Mouse (Mus musculus): ENCODE results near the gene Lrig2. TPM values are rescaled to one million over a fixed set of nuclear protein-coding genes. Genes with fewer than 3 reads are reported as not detected.

The Lrig2 gene
- 6.9 and 8.1 TPM in 2 replicates for polyA plus RNA-seq (2021; fragmentation: Nextera tagmentation)
- long read RNA-seq, experiment 1, partial matches to known transcripts: 1 of 17 reads
- long read RNA-seq, experiment 1, other reads (novel, unspliced or antisense): 12 of 17 reads
- long read RNA-seq, experiment 2, full-length matches to known transcripts: 9 of 39 reads
- long read RNA-seq, experiment 2, partial matches to known transcripts: 4 of 39 reads
- long read RNA-seq, experiment 2, other reads (novel, unspliced or antisense): 26 of 39 reads

GRCm38 (mm10) chr3:104511538-104512423, at the start of gene Lrig2:
TSS of gene Lrig2 (minus strand) at chr3:104511918.

Other genes starting within 250 kb of the Lrig2 start
- gene Slc16a1, start 126.8 kb upstream of the Lrig2 start, polyA plus RNA-seq (2021; fragmentation: Nextera tagmentation): 8.1 and 9.1 TPM in 2 replicates

Data from layer of hippocampus, adult 6 months (tissue).